Mouse (Mus musculus): ENCODE measurements around the gene Hoxa9. TPM values are rescaled to one million over a fixed set of nuclear protein-coding genes. Genes with fewer than 3 reads are reported as not detected.

The Hoxa9 gene
- total RNA-seq, 1 experiment: 1.4 TPM

DNA sequence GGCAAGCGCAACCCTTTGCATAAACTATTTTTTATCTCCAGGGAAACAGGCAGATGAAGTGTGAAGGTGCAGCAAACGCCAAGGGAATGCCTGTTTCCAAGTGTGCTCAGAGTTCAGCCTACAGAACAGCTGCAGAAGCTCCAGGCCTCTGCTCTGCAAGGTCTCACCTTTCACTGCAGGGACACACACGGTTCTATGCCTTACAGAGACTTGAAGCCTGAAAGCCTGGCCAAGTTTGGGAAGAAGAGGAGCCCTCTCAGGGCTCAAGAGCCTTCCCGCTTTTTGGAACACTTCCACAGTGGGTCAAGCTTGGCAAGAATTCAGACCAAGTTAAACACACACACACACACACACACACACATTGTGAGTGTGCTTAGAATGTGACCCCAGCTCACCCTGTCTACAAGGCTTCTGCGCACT is 41.7 kb downstream of the Hoxa9 start:
- Histone ChIP-seq H3K4me1 (ENCODE audit: control insufficient read depth in 2 of 2, insufficient read depth in 2 of 2, low read length in 2 of 2, poor library complexity in 1 of 2) (peaks cover 0 to 2% of the 10 kb centered on the region in 2 experiments; a peak in 1 of 4 replicates), H3K36me3 (ENCODE audit: control insufficient read depth, insufficient read depth, low read length, poor library complexity, severe bottlenecking) (no peaks in the 10 kb centered on the region), H3K4me3 (ENCODE audit: insufficient read depth in 1 of 2, low read depth in 1 of 2, low read length in 2 of 2, poor library complexity in 1 of 2, severe bottlenecking in 1 of 2) (no peak overlapping the region), H3K27ac (ENCODE audit: insufficient read depth, low read depth, low read length, poor library complexity, severe bottlenecking) (no peak overlapping the region), H3K9me3 (ENCODE audit: control insufficient read depth, insufficient read depth, low read depth, low read length) (no peaks in the 10 kb centered on the region), H3K9ac (ENCODE audit: insufficient read depth, low read depth, low read length, poor library complexity, severe bottlenecking) (no peak overlapping the region)
- in situ Hi-C loops (cut with MboI; ENCODE audit: low sequenced_read_pairs in 2 of 2, unreplicated experiment in 2 of 2): no loop called here
- TF ChIP-seq MAFK (IDR thresholded peaks at IDR 0.05; ENCODE audit: insufficient read depth, low read depth, low read length) (no peak), ZC3H11A (IDR thresholded peaks at IDR 0.05; ENCODE audit: borderline replicate concordance, low read depth, low read length) (no peak), CHD2 (IDR thresholded peaks at IDR 0.05; ENCODE audit: low read depth, low read length) (no peak), ZNF384 (IDR thresholded peaks at IDR 0.05; ENCODE audit: low read depth, low read length) (no peak), HCFC1 (IDR thresholded peaks at IDR 0.05; ENCODE audit: borderline replicate concordance, insufficient read depth, low read length) (no peak)
- DNase-seq (ENCODE audit: low read depth, low spot score): no peak

DNA sequence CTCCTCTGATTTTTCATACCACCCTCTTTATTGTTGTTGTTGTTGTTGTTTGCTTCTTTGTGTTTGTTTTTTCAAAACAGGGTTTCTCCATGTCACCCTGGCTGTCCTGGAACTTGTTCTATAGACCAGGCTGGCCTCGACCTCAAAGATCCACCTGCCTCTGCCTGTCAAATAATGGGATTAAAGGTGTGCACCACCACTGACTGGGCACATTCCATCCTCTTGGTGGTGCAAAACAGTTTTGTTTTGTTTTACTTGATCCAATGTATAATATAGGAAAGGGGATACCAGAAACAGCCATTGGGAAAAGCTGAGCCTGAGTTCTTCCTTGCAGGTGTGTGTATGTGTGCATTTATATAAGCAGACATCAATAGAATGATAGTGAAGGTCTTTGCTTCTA is 44.4 kb downstream of the Hoxa9 start:
- Histone ChIP-seq H3K36me3 (ENCODE audit: control insufficient read depth, insufficient read depth, low read length, poor library complexity, severe bottlenecking) (no peaks in the 10 kb centered on the region), H3K4me1 (ENCODE audit: control insufficient read depth in 2 of 2, insufficient read depth in 2 of 2, low read length in 2 of 2, poor library complexity in 1 of 2) (peaks cover 0 to 2% of the 10 kb centered on the region in 2 experiments; a peak in 1 of 4 replicates), H3K27ac (ENCODE audit: insufficient read depth, low read depth, low read length, poor library complexity, severe bottlenecking) (no peak overlapping the region), H3K9me3 (ENCODE audit: control insufficient read depth, insufficient read depth, low read depth, low read length) (no peaks in the 10 kb centered on the region), H3K9ac (ENCODE audit: insufficient read depth, low read depth, low read length, poor library complexity, severe bottlenecking) (no peak overlapping the region), H3K4me3 (ENCODE audit: insufficient read depth in 1 of 2, low read depth in 1 of 2, low read length in 2 of 2, poor library complexity in 1 of 2, severe bottlenecking in 1 of 2) (no peak overlapping the region)
- no peak for TF ChIP-seq CHD2 (IDR thresholded peaks at IDR 0.05; ENCODE audit: low read depth, low read length)
- TF ChIP-seq ZNF384 (IDR thresholded peaks at IDR 0.05; ENCODE audit: low read depth, low read length): no peak
- TF ChIP-seq HCFC1 (IDR thresholded peaks at IDR 0.05; ENCODE audit: borderline replicate concordance, insufficient read depth, low read length): no peak
- no peak for TF ChIP-seq ZC3H11A (IDR thresholded peaks at IDR 0.05; ENCODE audit: borderline replicate concordance, low read depth, low read length)
- no peak for TF ChIP-seq MAFK (IDR thresholded peaks at IDR 0.05; ENCODE audit: insufficient read depth, low read depth, low read length)
- no peak for DNase-seq (ENCODE audit: low read depth, low spot score)
- in situ Hi-C loops (cut with MboI; ENCODE audit: low sequenced_read_pairs in 2 of 2, unreplicated experiment in 2 of 2): no loop called here

DNA sequence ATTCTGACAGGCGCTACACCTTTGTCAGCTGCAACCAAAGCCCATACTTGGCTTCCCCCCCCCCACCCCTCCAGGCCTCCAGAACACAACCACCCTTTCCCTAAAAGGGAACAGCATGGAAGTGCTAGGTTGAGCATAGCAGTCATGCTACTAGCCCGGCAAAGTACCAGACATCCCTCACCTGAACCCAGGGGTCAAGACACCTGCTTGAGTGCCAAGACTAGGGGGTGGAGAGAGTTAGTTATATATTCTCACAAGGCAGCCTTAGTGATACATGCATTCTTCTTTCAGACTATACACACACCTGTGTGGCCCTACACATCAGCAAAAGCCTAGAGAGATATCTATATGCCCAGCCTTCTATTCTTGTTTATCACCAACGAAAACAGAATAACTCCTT is 45.1 kb downstream of the Hoxa9 start:
- Histone ChIP-seq H3K27ac (ENCODE audit: insufficient read depth, low read depth, low read length, poor library complexity, severe bottlenecking) (no peak overlapping the region), H3K4me3 (ENCODE audit: insufficient read depth in 1 of 2, low read depth in 1 of 2, low read length in 2 of 2, poor library complexity in 1 of 2, severe bottlenecking in 1 of 2) (no peak overlapping the region), H3K9ac (ENCODE audit: insufficient read depth, low read depth, low read length, poor library complexity, severe bottlenecking) (no peak overlapping the region), H3K9me3 (ENCODE audit: control insufficient read depth, insufficient read depth, low read depth, low read length) (no peaks in the 10 kb centered on the region), H3K36me3 (ENCODE audit: control insufficient read depth, insufficient read depth, low read length, poor library complexity, severe bottlenecking) (no peaks in the 10 kb centered on the region), H3K4me1 (ENCODE audit: control insufficient read depth in 2 of 2, insufficient read depth in 2 of 2, low read length in 2 of 2, poor library complexity in 1 of 2) (no peaks in the 10 kb centered on the region)
- TF ChIP-seq CHD2 (IDR thresholded peaks at IDR 0.05; ENCODE audit: low read depth, low read length): no peak
- no peak for TF ChIP-seq ZC3H11A (IDR thresholded peaks at IDR 0.05; ENCODE audit: borderline replicate concordance, low read depth, low read length)
- in situ Hi-C loops (cut with MboI; ENCODE audit: low sequenced_read_pairs in 2 of 2, unreplicated experiment in 2 of 2): no loop called here
- no peak for DNase-seq (ENCODE audit: low read depth, low spot score)

DNA sequence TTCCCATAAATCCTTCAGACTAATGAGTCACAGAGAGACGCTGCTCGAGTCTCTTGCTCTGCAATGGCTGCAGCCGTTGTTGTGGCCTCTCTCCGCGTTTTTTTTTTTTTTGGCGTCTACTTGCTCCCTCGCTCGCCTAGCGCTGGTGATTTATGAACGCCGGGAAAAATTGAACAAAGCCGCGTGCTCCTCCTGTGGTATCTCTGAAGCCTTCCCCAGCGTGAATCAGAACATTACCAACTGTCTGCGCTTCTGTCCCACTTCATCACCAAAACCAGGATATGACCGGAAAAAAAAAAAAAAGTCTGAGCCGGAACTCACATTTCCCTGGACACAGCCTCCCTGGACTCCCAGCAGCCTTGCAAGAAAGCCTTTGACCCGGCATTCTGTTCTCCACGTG is 45.7 kb downstream of the Hoxa9 start:
- Histone ChIP-seq H3K4me1 (ENCODE audit: control insufficient read depth in 2 of 2, insufficient read depth in 2 of 2, low read length in 2 of 2, poor library complexity in 1 of 2) (no peaks in the 10 kb centered on the region), H3K9me3 (ENCODE audit: control insufficient read depth, insufficient read depth, low read depth, low read length) (no peaks in the 10 kb centered on the region), H3K4me3 (ENCODE audit: insufficient read depth in 1 of 2, low read depth in 1 of 2, low read length in 2 of 2, poor library complexity in 1 of 2, severe bottlenecking in 1 of 2) (no peak overlapping the region), H3K36me3 (ENCODE audit: control insufficient read depth, insufficient read depth, low read length, poor library complexity, severe bottlenecking) (no peaks in the 10 kb centered on the region), H3K9ac (ENCODE audit: insufficient read depth, low read depth, low read length, poor library complexity, severe bottlenecking) (no peak overlapping the region), H3K27ac (ENCODE audit: insufficient read depth, low read depth, low read length, poor library complexity, severe bottlenecking) (no peak overlapping the region)
- TF ChIP-seq ZNF384 (IDR thresholded peaks at IDR 0.05; ENCODE audit: low read depth, low read length) (peak; percentile 76), MAFK (IDR thresholded peaks at IDR 0.05; ENCODE audit: insufficient read depth, low read depth, low read length) (no peak), ZC3H11A (IDR thresholded peaks at IDR 0.05; ENCODE audit: borderline replicate concordance, low read depth, low read length) (no peak), CHD2 (IDR thresholded peaks at IDR 0.05; ENCODE audit: low read depth, low read length) (no peak), HCFC1 (IDR thresholded peaks at IDR 0.05; ENCODE audit: borderline replicate concordance, insufficient read depth, low read length) (no peak)
- in situ Hi-C loops (cut with MboI; ENCODE audit: low sequenced_read_pairs in 2 of 2, unreplicated experiment in 2 of 2): no loop called here
- DNase-seq (ENCODE audit: low read depth, low spot score): no peak

DNA sequence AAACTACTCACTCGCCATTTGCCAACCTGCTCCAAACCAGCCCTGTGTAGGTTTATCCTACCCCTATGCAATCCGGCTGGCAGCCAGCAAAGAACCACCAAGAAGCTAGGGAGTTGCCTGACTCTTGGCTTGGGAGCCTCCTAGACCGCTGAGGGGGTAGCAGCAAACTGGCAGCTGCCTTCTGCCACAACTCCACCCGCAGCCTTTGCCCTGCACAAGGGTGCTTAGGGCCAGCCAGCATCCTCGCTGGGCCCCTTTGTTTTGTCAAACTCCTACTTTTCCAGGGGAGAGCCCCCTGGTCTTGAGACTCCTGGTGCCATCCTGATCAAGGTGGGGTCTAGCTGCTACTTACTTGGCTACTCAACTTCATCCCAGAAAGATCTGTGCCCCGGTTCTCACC is 46.2 kb downstream of the Hoxa9 start:
- no peak overlapping the region for H3K27ac ChIP-seq (ENCODE audit: insufficient read depth, low read depth, low read length, poor library complexity, severe bottlenecking)
- no peak for DNase-seq (ENCODE audit: low read depth, low spot score)
- no peaks in the 10 kb centered on the region; a peak in 1 of 4 replicates for H3K4me1 ChIP-seq (ENCODE audit: control insufficient read depth in 2 of 2, insufficient read depth in 2 of 2, low read length in 2 of 2, poor library complexity in 1 of 2)
- H3K4me3 ChIP-seq (ENCODE audit: insufficient read depth in 1 of 2, low read depth in 1 of 2, low read length in 2 of 2, poor library complexity in 1 of 2, severe bottlenecking in 1 of 2): no peak overlapping the region
- TF ChIP-seq HCFC1 (IDR thresholded peaks at IDR 0.05; ENCODE audit: borderline replicate concordance, insufficient read depth, low read length) (no peak), ZC3H11A (IDR thresholded peaks at IDR 0.05; ENCODE audit: borderline replicate concordance, low read depth, low read length) (no peak), ZNF384 (IDR thresholded peaks at IDR 0.05; ENCODE audit: low read depth, low read length) (no peak), MAFK (IDR thresholded peaks at IDR 0.05; ENCODE audit: insufficient read depth, low read depth, low read length) (no peak), CHD2 (IDR thresholded peaks at IDR 0.05; ENCODE audit: low read depth, low read length) (no peak)
- in situ Hi-C loops (cut with MboI; ENCODE audit: low sequenced_read_pairs in 2 of 2, unreplicated experiment in 2 of 2): no loop called here
- H3K9me3 ChIP-seq (ENCODE audit: control insufficient read depth, insufficient read depth, low read depth, low read length): no peaks in the 10 kb centered on the region
- H3K9ac ChIP-seq (ENCODE audit: insufficient read depth, low read depth, low read length, poor library complexity, severe bottlenecking): no peak overlapping the region
- no peaks in the 10 kb centered on the region for H3K36me3 ChIP-seq (ENCODE audit: control insufficient read depth, insufficient read depth, low read length, poor library complexity, severe bottlenecking)
